Mouse (Mus musculus): ENCODE data around the gene Trim63. TPM values are rescaled to one million over a fixed set of nuclear protein-coding genes. Genes with fewer than 3 reads are reported as not detected.

The Trim63 gene
- polyA plus RNA-seq, 1 experiment from 2014 or later: 0.39 TPM

Other genes with a start within 250 kb of the Trim63 start
- gene Cd52, start 220.0 kb upstream of the Trim63 start, polyA plus RNA-seq (2014; fragmentation: Nextera tagmentation; extraction: Ambion mirVana): 2.1 and 4.7 TPM in 2 replicates
- gene Ubxn11, start 212.6 kb upstream of the Trim63 start, polyA plus RNA-seq (2014; fragmentation: Nextera tagmentation; extraction: Ambion mirVana): 21.7 and 26.9 TPM in 2 replicates
- gene Sh3bgrl3, start 186.3 kb upstream of the Trim63 start, polyA plus RNA-seq (2014; fragmentation: Nextera tagmentation; extraction: Ambion mirVana): 395 and 405 TPM in 2 replicates
- gene Cep85, start 128.0 kb upstream of the Trim63 start, polyA plus RNA-seq (2014; fragmentation: Nextera tagmentation; extraction: Ambion mirVana): 14.8 and 18.2 TPM in 2 replicates
- gene Gm7534, start 112.1 kb upstream of the Trim63 start, polyA plus RNA-seq (2014; fragmentation: Nextera tagmentation; extraction: Ambion mirVana): not detected in 2 replicates
- not detected in 2 replicates for gene Catsper4, start 87.7 kb upstream of the Trim63 start, polyA plus RNA-seq (2014; fragmentation: Nextera tagmentation; extraction: Ambion mirVana)
- gene Cnksr1, start 76.7 kb upstream of the Trim63 start, polyA plus RNA-seq (2014; fragmentation: Nextera tagmentation; extraction: Ambion mirVana): 0.16 TPM in 1 of 2 replicates, not detected in the other
- gene E130218I03Rik, start 71.5 kb upstream of the Trim63 start, polyA plus RNA-seq (2014; fragmentation: Nextera tagmentation; extraction: Ambion mirVana): 0.44 TPM in 1 of 2 replicates, not detected in the other
- 12.4 and 15.6 TPM in 2 replicates for gene Zfp593, start 69.5 kb upstream of the Trim63 start, polyA plus RNA-seq (2014; fragmentation: Nextera tagmentation; extraction: Ambion mirVana)
- gene Gm30191, start 68.2 kb upstream of the Trim63 start, polyA plus RNA-seq (2014; fragmentation: Nextera tagmentation; extraction: Ambion mirVana): not detected in 2 replicates
- 13.4 and 15.4 TPM in 2 replicates for gene Grrp1, start 61.0 kb upstream of the Trim63 start, polyA plus RNA-seq (2014; fragmentation: Nextera tagmentation; extraction: Ambion mirVana)
- 38.5 and 43.9 TPM in 2 replicates for gene Pdik1l, start 27.2 kb upstream of the Trim63 start, polyA plus RNA-seq (2014; fragmentation: Nextera tagmentation; extraction: Ambion mirVana)
- 0.10 and 0.16 TPM in 2 replicates for gene Slc30a2, start 28.1 kb downstream of the Trim63 start, polyA plus RNA-seq (2014; fragmentation: Nextera tagmentation; extraction: Ambion mirVana)
- gene Extl1, start 68.7 kb downstream of the Trim63 start, polyA plus RNA-seq (2014; fragmentation: Nextera tagmentation; extraction: Ambion mirVana): 0.31 and 0.53 TPM in 2 replicates
- 7.7 and 7.8 TPM in 2 replicates for gene Pafah2, start 81.2 kb downstream of the Trim63 start, polyA plus RNA-seq (2014; fragmentation: Nextera tagmentation; extraction: Ambion mirVana)
- 5,364 and 5,581 TPM in 2 replicates for gene Stmn1, start 153.2 kb downstream of the Trim63 start, polyA plus RNA-seq (2014; fragmentation: Nextera tagmentation; extraction: Ambion mirVana)
- 9.8 and 13.7 TPM in 2 replicates for gene Paqr7, start 181.6 kb downstream of the Trim63 start, polyA plus RNA-seq (2014; fragmentation: Nextera tagmentation; extraction: Ambion mirVana)
- gene Aunip, start 195.9 kb downstream of the Trim63 start, polyA plus RNA-seq (2014; fragmentation: Nextera tagmentation; extraction: Ambion mirVana): 0.43 and 0.76 TPM in 2 replicates
- 195 and 199 TPM in 2 replicates for gene Mtfr1l, start 220.3 kb downstream of the Trim63 start, polyA plus RNA-seq (2014; fragmentation: Nextera tagmentation; extraction: Ambion mirVana)
- 11.2 and 12.1 TPM in 2 replicates for gene Selenon, start 237.0 kb downstream of the Trim63 start, polyA plus RNA-seq (2014; fragmentation: Nextera tagmentation; extraction: Ambion mirVana)

All from neural tube, embryonic 14.5 days (tissue).